Mouse (Mus musculus): ENCODE measurements at regions not wholly inside any gene's neighbourhood (a gene's known extent, or its start where the extent isn't known, plus 50 kb on each side); places are given as distances from the start of the nearest gene placed in this dataset.

DNA sequence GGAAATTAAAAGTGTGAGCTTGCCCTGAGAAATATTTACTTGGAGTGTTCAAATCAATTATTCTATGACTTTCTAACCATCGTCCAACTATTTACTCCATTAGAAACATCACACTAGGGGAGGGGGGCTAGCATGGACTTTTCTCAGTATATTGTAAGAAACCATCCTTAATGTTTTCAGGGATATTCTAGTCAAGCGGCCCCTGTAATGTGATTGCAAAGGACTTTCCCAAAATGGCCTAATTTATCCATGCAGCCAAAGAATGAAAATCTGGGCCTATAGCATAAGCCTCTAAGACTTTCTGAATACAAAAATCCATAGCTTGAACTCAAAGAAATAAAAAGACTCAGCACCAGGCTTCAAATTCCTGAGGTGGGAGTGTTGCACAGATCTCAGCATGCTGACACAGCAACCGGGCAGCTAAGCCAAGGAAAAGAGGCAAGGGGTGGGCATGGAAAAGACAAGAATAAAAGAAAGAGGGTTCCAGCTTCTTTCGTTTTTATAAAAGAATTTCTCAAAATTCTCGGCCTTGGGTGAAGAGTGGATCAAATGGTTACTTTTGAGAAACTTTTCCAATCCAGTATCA lies 163.6 kb upstream of the Cited2 start:
- Histone ChIP-seq H3K27me3 (ENCODE audit: insufficient read depth, low read length) (no peaks in the 10 kb centered on the region), H3K4me2 (ENCODE audit: low read depth) (no peak overlapping the region), H3K27ac (ENCODE audit: low read depth, low read length) (no peak overlapping the region), H3K9me3 (ENCODE audit: low read length) (no peaks in the 10 kb centered on the region), H3K4me1 (ENCODE audit: insufficient read depth) (no peaks in the 10 kb centered on the region), H3K4me3 (ENCODE audit: low read depth, low read length) (no peak overlapping the region), H3K36me3 (ENCODE audit: insufficient read depth) (no peaks in the 10 kb centered on the region), H3K9ac (no peak overlapping the region)
- ATAC-seq (no peak), DNase-seq (no peak)
- TF ChIP-seq CTCF (IDR thresholded peaks at IDR 0.05; ENCODE audit: low read depth): no peak
- 25% methylated on average over 5 of the region's 5 CpGs for WGBS

DNA sequence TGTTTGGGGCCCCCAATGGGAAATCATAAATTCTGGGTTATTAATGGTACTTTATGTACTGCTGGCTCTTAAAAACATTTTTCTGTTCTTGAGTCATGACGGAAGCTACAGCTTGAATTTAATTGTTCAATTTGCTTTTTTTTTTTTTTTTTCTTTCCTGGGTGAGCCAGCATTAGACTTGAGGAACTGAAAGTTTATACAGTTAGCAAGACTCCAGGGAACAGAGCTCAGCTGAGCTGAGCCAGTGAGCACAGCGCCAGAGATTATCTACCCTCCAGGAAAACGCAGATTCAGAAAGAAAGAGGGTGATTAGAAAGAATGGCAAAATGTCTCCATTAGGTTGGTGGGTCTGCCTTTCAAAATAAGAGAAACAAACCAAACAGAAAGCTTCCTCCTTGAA lies 163.0 kb upstream of the Cited2 start:
- no peaks in the 10 kb centered on the region for H3K4me1 ChIP-seq (ENCODE audit: insufficient read depth)
- H3K27ac ChIP-seq (ENCODE audit: low read depth, low read length): no peak overlapping the region
- ATAC-seq (no peak), DNase-seq (no peak)
- no peaks in the 10 kb centered on the region for H3K36me3 ChIP-seq (ENCODE audit: insufficient read depth)
- no peak overlapping the region for H3K4me3 ChIP-seq (ENCODE audit: low read depth, low read length)
- H3K27me3 ChIP-seq (ENCODE audit: insufficient read depth, low read length): no peaks in the 10 kb centered on the region
- no peak overlapping the region for H3K4me2 ChIP-seq (ENCODE audit: low read depth)
- TF ChIP-seq CTCF (IDR thresholded peaks at IDR 0.05; ENCODE audit: low read depth): no peak
- WGBS: 18% methylated on average over 3 of the region's 3 CpGs
- no peaks in the 10 kb centered on the region for H3K9me3 ChIP-seq (ENCODE audit: low read length)
- H3K9ac ChIP-seq: no peak overlapping the region

DNA sequence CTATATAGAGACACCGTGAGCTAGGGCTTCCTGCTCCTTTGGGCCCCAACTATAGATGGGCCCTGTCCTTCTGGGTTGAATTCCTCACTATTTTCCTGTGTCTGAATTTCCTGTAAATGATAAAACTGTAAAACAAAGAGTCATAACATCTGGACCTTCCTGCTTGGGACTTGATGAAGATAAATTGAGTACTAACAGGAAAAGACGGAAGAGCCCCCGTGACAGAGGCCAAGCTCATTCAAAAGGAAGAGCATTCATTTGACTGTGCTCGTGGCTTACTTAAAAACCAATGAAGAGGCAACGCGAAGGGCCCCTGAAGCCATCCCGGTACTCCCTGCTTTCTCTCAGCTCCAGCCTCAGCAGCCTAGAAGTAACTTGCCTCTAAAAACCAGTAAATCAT lies 161.6 kb upstream of the Cited2 start:
- H3K36me3 ChIP-seq (ENCODE audit: insufficient read depth): no peaks in the 10 kb centered on the region
- ATAC-seq (no peak), DNase-seq (no peak)
- H3K27ac ChIP-seq (ENCODE audit: low read depth, low read length): no peak overlapping the region
- H3K9me3 ChIP-seq (ENCODE audit: low read length): no peaks in the 10 kb centered on the region
- no peaks in the 10 kb centered on the region for H3K4me1 ChIP-seq (ENCODE audit: insufficient read depth)
- WGBS: 85% methylated on average over 7 of the region's 7 CpGs
- no peak overlapping the region for H3K9ac ChIP-seq
- no peaks in the 10 kb centered on the region for H3K27me3 ChIP-seq (ENCODE audit: insufficient read depth, low read length)
- TF ChIP-seq CTCF (IDR thresholded peaks at IDR 0.05; ENCODE audit: low read depth): no peak
- H3K4me2 ChIP-seq (ENCODE audit: low read depth): no peak overlapping the region
- no peak overlapping the region for H3K4me3 ChIP-seq (ENCODE audit: low read depth, low read length)

DNA sequence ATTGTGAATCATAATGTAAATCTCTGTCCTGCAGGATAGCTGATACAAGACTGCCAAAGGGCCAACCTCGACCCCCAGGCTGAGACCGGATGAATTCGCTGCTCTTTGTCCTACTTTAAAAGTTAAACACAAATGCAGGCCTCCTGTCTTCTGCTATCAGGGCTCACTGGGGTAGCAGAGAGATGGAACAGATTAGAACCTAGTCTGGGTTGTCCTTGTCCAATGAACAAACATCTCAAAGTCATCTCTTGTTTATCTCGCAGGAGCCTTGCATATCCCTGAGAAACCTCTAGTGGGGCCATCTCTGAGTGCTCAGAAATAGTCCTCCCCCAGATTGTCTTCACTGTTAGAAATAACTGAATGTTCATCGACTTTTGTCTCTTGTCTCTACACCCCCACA lies 161.0 kb upstream of the Cited2 start:
- TF ChIP-seq CTCF (IDR thresholded peaks at IDR 0.05; ENCODE audit: low read depth): no peak
- no peaks in the 10 kb centered on the region for H3K36me3 ChIP-seq (ENCODE audit: insufficient read depth)
- H3K4me3 ChIP-seq (ENCODE audit: low read depth, low read length): no peak overlapping the region
- no peak overlapping the region for H3K9ac ChIP-seq
- no peak overlapping the region for H3K27ac ChIP-seq (ENCODE audit: low read depth, low read length)
- no peaks in the 10 kb centered on the region for H3K4me1 ChIP-seq (ENCODE audit: insufficient read depth)
- DNase-seq (no peak), ATAC-seq (no peak)
- no peak overlapping the region for H3K4me2 ChIP-seq (ENCODE audit: low read depth)
- no peaks in the 10 kb centered on the region for H3K9me3 ChIP-seq (ENCODE audit: low read length)
- no peaks in the 10 kb centered on the region for H3K27me3 ChIP-seq (ENCODE audit: insufficient read depth, low read length)
- WGBS: 91% methylated on average over 5 of the region's 5 CpGs

DNA sequence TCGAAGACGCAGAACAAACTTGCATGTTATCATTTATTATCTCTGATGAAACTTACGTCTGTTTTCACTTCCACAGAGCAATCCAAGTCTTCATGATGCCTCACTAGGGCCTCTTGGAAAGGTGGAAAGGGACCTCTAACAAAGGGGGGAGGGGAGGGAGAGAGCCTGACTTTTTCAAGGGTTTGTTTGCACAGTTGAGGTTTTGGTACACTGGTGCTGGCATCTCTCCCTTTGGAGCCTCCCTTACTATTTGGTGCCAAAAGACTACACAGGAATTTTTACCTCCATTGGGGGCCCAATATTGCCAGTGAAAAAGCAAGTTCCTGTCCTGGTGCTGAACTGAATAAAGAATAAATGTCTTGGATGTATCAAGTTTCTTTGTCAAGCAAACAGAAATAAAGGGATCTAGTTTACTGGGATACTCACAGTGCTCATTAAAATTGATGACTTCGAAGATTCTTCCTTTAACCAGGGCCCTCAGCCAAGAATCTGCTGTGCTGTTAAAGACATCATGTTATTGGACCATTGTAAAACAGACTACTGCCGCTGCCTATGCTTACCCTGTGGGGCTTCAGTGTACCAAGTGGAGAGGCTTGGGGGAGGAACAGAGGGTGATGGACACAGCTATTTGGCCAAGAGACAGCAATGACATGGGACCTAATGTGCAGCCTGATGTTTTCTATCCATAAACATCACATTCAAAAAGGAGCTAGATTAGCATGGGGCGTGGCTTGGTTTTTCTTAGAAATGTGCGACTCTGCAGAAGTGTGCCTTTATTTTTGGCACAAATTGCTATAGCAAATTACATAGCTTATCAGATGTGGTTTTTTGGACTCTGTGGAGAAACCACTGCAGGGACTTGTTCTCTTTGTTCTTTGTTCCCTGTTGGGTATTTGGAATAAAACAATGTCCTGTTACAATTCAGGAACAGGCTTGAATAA lies 160.3 kb upstream of the Cited2 start:
- Histone ChIP-seq H3K4me3 (ENCODE audit: low read depth, low read length) (no peak overlapping the region), H3K36me3 (ENCODE audit: insufficient read depth) (no peaks in the 10 kb centered on the region), H3K9ac (no peak overlapping the region), H3K4me1 (ENCODE audit: insufficient read depth) (no peaks in the 10 kb centered on the region), H3K9me3 (ENCODE audit: low read length) (no peaks in the 10 kb centered on the region), H3K27ac (ENCODE audit: low read depth, low read length) (0 out of 2 replicates have a peak overlapping the region, but pooled peaks have one; percentile 47), H3K4me2 (ENCODE audit: low read depth) (no peak overlapping the region), H3K27me3 (ENCODE audit: insufficient read depth, low read length) (no peaks in the 10 kb centered on the region)
- ATAC-seq: peak; percentile 89
- DNase-seq: peak; percentile 52
- no peak for TF ChIP-seq CTCF (IDR thresholded peaks at IDR 0.05; ENCODE audit: low read depth)
- 54% methylated on average over 7 of the region's 7 CpGs for WGBS

DNA sequence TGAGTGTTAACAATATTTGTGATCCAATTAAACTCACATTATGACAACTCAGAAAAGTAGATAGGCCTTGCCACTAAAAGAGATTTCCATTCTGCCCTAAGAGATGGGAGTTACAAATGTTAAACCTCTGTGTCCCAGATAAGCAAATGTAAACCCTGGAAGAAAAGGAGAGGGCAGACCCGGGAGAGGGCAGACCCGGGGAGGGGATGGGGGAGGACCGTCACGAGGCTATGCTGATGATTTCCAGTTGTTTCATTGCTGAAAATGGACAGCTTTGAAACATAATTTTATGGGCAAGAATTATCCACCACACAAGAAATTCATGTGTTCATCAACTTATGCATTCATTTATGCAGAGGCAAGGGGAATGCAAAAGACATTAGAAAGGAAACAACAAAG lies 159.7 kb upstream of the Cited2 start:
- Histone ChIP-seq H3K4me2 (ENCODE audit: low read depth) (no peak overlapping the region), H3K4me1 (ENCODE audit: insufficient read depth) (no peaks in the 10 kb centered on the region), H3K9me3 (ENCODE audit: low read length) (no peaks in the 10 kb centered on the region), H3K4me3 (ENCODE audit: low read depth, low read length) (no peak overlapping the region), H3K9ac (no peak overlapping the region), H3K36me3 (ENCODE audit: insufficient read depth) (no peaks in the 10 kb centered on the region), H3K27me3 (ENCODE audit: insufficient read depth, low read length) (no peaks in the 10 kb centered on the region), H3K27ac (ENCODE audit: low read depth, low read length) (0 out of 2 replicates have a peak overlapping the region, but pooled peaks have one; percentile 47)
- no peak for DNase-seq
- no peak for TF ChIP-seq CTCF (IDR thresholded peaks at IDR 0.05; ENCODE audit: low read depth)
- 48% methylated on average over 4 of the region's 4 CpGs for WGBS
- ATAC-seq: peak; percentile 47; the same call in 1 of the 2 replicates

Data from forebrain, postnatal 0 days (tissue).